Mouse (Mus musculus): ENCODE measurements around the gene Prr12.

Gene Prr12

DNA sequence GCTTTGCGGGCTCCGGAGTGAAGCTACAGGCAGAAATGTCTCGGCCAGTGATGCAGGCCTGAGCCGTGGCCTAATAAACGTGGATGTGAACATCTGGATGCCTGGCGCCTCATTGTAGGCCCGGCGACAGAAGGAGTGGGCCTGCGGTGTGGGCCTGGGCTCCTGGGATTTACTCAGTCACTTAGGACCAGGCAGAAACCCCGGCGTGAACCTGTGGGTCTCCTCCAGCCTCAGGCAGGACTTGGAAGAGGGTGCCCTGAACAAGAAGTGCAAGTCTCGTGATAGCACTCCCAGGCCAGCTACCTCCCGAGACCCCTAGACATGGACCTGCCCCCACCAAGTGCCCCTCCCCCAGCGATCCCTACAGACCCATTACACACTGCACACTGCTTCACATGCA, 24.6 kb upstream of the Prr12 start:
- no peak for DNase-seq

DNA sequence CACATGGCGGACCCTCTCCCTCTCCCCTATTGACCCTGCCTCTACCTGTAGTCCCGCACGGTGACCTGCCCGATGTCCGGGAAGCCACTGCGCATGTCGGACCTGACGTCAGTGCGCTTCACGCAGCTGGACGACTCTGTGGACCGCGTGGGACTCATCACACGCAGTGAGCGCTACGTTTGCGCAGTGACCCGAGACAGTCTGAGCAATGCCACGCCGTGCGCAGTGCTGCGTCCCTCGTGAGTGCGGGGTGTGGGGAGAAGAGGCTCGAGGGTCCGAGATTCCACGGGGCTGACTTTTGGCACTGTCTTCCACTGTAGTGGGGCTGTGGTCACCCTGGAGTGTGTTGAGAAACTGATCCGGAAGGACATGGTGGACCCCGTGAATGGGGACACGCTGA, 23.8 kb upstream of the Prr12 start:
- DNase-seq, result no peak

DNA sequence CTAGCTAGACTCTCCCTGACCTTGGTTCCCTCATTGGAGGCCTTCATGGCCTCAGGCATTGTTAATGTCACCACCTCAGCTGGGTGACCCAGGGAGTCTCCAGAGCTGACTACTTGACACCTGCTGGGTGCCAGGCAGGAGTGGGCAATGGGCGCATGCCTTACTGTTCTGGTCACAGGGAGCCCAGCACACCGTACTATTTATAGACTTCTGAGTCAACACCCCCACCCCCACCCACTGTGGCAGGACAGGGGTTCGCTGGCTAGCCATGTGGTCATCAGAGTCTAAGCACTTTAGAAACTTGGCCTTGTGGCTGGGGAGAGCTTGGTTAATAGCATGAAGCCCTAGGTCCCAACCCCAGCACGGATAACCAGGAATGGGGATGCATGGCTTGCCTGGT, 22.7 kb upstream of the Prr12 start:
- DNase-seq, result no peak

GRCm38 (mm10) chr7:45073949-45074348, 21.3 kb upstream of the Prr12 start:
- no peak for DNase-seq

DNA sequence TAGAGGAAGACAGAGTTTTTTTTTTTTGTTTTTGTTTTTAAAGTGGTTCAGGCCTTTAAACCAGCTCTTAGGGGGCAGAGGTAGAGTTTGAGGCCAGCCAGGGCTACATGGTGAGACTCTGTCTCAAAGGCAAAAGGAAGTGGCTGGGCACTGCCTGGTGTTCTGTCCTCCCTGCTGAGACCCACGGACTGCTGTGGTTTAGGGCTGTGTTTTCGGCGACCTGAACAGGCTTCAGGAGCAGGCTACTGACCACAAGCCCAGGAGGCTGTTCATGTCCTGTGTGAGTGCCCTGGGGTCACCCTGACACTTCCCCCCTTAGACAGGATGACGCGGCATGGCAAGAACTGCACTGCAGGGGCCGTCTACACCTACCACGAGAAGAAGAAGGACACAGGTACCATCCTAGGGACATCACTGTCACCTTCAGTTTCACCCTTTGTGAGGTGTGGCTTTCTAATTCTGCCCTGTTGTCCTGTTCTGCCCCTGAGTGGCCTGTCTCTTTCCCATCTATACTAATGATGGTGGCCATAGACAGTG, 20.6 kb upstream of the Prr12 start:
- no peak for DNase-seq

DNA sequence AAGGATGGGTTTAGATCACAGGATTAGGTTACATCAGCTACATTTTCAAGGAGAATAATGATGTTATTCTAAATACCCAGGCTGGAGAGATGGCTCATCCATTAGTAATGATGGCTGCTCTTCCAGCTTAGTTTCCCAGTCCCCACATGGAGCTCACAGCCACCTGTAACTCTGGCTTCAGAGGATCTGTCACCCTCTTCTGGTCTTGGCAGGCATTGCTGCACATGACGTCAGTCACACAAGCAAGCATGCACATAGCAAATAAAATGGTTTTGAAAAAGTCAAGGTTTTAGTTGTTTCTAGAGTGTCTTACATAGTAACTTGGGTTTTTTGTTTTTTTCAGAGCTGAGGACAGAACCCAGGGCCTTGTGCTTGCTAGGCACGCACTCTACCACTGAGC, 19.5 kb upstream of the Prr12 start:
- no peak for DNase-seq

- DNase-seq, result no peak
Observed at GRCm38 (mm10) chr7:45069671-45070070, 17.0 kb upstream of the Prr12 start.

DNA sequence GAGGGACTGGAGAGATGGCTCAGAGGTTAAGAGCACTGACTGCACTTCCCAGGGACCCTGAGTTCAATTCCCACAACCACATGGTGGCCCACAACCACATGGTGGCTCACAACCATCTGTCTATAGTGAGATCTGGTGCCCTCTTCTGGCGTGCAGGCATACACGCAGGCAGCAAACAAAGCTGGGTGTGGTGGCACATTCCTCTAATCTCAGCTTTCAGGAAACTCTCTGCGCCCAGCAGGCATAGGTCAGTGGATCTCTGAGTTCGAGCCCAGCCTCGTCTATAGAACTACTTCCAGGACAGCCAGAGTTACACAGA, 15.3 kb upstream of the Prr12 start:
- peak; percentile 62 to 63 for DNase-seq

DNA sequence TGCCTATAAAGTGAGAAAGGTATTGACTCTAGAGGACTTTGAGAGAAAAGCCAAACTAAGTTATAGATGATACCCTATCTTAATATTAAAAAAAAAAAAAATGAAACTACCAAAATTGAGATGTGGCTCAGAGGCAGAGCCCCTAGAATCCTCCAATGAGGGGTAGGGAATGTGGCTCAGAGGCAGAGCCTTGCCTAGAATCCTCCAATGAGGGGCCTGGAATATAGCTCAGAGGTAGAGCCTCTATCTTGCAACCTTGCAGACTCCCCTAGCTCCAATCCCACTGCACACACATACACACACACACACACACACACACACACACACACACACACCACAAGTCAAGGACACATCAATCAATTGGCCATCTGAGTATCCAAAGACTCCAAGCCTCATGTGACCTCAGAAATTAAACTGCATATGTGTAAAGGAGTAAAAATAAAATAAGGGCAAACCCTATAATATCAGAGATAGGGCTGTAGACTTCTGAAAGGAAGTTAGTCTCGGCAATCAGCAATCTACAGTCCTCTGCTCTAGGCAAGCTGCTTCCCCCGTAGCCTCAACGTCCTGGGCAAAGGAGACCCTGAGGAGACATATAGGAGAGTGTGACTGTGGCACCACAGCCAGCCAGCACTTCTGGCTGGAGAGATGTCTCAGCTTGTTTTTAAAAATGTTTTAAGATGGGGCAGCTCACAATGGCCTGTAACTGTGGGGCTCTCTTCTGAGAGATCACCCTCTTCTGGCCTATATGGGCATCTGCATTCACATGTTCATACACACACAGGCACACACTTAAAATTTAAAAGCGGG, 14.7 kb upstream of the Prr12 start:
- DNase-seq, result no peak

- DNase-seq, result peak; percentile 95 to 96
Observed at GRCm38 (mm10) chr7:45062239-45062835, 9.7 kb upstream of the Prr12 start, which contains the start of the genes Nosip and Prrg2. Gene Nosip, plus strand, starts transcription at chr7:45062429. Gene Prrg2, minus strand, starts transcription at chr7:45062677.

DNA sequence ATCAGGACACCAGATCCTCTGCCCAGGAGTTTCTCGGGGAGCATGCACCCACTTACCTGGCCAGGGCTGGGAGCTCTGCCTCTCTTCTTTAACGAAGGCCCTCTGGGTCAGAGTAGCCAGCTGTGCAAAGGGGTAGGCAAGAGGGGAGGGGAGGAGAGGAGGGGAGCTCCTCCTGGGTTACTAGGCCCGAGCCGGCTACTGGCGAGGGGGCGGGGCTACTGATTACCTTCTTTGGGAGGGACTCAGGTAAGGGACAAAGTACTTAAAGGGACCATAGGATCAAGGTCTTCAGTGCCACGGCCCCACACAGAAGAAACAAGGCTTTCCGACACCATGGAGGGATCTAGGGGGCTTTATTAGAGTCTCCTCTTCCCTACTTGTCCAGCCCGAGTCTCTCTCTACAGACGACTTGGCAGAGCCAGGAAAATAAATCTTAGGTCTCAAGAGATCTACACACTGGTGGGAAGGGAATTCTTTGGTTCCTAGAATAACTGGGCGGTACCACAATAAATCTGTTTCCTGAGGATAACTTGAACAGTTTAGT, 8.9 kb upstream of the Prr12 start:
- peak in 1 of 2 experiments; percentile 18 for DNase-seq

DNA sequence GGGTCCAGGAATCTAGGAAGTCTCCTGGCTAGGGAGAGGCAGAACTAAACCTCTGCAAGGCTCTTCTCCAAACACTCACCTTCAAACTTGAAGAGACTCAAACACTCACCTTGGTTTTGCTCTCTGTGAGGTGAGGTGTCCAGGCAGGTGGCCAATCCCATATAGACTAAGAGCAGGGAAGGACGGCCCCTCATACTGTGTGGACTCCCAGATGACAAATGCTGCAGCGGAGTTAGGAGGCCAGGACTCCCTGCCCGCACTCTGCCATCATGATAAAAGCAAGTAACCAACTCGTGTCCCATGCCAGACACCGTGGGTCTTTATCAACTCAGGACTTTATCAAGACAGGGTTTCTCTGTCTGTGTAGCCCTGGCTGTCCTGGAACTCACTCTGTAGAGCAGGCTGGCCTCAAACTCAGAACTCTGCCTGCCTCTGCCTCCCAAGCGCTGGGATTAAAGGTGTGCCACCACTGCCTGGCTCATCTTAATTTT, 8.0 kb upstream of the Prr12 start:
- DNase-seq, result no peak

- DNase-seq, result no peak
Observed at GRCm38 (mm10) chr7:45058607-45059571, 6.2 kb upstream of the Prr12 start.

- DNase-seq, result no peak
Observed at GRCm38 (mm10) chr7:45056972-45057348, 4.3 kb upstream of the Prr12 start.

- DNase-seq, result no peak
Observed at GRCm38 (mm10) chr7:45056329-45056971, 3.8 kb upstream of the Prr12 start.

DNA sequence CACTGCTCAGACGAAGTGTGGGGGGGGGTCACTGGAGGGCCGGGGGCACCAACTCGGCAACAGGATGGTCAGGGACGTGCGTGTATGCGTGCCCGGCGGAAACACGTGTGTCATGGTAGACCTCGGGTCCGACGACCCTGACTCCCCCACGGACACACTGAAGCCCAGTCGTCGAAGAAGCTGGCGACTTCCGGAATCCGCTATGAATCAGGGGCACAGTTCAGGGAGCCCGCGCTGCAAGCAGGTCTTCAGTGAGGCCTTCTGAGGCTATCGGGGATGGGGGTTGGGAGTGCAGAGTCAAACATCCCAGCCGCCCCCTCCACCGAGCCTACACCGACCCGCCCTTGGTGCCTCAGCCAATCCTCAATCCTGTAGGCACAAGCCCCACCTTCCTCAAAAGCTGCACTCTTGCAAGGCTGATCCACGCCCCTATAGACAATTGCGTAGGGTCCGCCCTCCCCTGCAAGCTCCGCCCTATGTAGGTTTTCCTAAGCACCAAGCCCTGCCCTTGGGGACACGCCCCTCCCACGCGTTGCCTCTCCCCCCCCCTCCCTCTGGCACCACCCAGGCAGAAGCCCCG, 1.3 kb upstream of the Prr12 start:
- peak; percentile 91 to 95 for DNase-seq

DNA sequence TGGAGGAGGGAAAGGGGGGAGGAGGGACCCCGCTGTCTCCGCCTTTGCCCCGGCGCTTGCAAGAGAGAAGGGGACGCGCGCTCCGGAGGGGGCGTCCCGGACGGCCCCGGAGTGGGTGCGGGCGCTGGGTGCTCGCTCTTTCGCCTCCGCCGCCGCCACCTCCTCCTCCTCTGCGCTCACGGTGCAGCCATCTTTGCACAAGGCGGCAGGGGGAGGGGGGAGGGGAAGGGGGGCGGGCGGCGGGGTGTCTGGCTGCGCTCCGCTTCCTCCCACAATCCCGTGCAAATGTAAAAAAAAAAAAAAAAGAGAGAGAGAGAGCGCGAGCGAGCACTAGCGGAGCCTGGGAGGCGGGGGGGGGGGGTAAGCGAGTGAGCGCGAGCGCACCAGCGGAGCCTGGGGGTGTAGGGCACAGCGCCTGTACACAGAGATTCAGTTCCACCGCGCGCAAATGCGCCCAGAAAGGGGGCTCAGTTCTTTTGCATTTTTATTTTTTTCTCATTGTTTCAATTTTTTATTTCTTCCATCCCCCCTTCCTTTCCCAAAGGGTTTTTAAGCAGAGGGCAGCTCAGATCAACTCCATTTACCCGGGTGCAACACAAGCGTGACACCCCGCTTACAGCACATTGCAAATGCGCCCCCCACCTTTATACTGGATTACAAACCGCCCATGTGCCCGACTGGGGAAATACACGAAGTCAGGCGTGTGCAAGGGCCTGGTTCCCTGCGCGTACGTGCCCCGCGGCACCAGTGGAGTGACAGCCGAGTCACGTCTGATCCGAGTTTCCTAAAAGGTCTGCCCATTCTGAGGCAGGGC, 643 bp upstream of the Prr12 start:
- peak; percentile 66 to 74 for DNase-seq

DNA sequence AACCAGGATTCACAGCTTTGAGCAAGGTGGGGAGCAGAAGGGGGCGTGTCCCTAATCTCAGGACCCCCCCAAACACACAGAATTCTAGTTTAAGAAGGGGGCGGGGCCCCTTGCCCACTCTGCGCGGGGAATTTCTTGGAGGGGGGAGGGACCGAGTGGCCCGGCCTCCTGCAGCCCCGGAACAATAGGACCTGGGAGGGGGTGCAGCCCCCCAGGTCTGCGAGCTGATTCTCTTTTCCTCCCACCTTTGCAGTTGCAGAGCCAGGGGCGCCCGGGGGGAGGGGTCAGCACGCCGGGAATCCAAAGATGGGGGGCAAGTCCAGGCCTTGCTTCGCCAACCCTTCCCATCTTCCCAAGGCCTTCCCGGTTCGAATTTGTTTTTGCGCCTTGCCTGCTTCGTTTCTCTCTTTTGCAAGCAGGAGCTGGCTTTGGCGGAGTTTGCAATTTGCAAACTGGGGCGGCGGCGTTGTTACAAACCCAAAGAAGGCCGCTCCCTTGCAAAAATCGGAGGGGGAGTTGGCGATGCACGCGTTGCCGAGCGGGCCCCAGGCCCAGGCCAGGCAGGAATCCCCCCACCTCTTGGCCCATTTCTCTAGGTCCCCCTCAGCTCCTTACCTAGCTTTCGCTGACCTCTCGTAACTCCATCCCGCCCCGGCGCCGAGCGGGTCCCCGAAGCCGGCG, 360 bp downstream of the Prr12 start:
- peak; percentile 28 to 46 for DNase-seq

GRCm38 (mm10) chr7:45051601-45051974, 1.1 kb downstream of the Prr12 start:
- DNase-seq, result no peak

DNA sequence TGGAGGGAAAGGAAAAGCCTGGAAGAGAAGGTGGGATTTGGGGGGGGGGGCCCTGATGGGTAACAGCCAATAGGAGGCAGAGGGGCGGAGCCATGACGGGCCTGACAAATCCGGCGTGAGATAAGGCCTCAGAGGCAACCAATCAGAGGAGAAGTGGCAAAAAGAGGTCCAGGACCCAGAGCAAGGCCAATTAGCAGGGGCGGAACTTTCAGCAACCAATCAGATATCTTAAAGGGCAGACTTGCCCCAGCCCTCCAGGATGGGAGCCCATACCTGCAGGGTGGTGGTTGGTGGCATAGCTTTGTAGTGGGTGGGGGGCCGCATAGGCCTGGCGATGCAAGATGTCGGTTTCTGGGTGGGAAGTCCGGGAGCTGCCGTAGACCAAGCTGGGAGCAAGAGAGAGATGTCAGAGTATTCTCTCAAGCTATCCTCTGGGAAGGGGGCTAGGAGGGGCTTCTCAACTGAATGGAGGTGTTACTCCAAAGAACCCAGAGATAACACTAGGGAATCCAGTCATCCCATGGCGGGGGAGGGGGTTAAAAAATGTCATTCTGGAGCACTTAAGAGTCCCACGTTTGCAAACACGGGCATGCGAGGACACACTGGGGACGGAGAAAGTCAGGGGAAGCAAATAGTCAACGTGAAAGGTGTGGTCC, 1.6 kb downstream of the Prr12 start:
- DNase-seq, result peak; percentile 35 to 47
